Mouse (Mus musculus) liver, adult 2 months (tissue): ENCODE results near the gene Litaf.

Experiments
- CTCF ChIP-seq: fragments of 200-500 bp; IDR thresholded peaks from 2 replicates; pipeline ENCODE4 v1.5.1; 2011; ENCODE audit warnings: low read depth, low read length, control low read depth
- POLR2A ChIP-seq: fragments of 200-500 bp; IDR thresholded peaks from 2 replicates; pipeline ENCODE4 v1.6.1; 2011; ENCODE audit warnings: low read length, control low read depth; ENCODE audit not compliant: insufficient read depth; ENCODE audit errors: extremely low read depth

GRCm38 (mm10) chr16:11001703-11002659, 64.0 kb downstream of the Litaf start:
- TF ChIP-seq CTCF, result no peak
- no peak for TF ChIP-seq POLR2A
